Mouse (Mus musculus): ENCODE data around the gene Gpat2. TPM values are rescaled to one million over a fixed set of nuclear protein-coding genes. Genes with fewer than 3 reads are reported as not detected.

Gene Gpat2
- total RNA-seq (2021), result under 1 TPM; 0.10 to 0.17 TPM
- long read RNA-seq, experiment 1, partial matches to known transcripts, result 0 of 1 reads
- long read RNA-seq, experiment 1, other reads (novel, unspliced or antisense), result 1 of 1 reads
- long read RNA-seq, experiment 2, partial matches to known transcripts, result 0 of 3 reads
- long read RNA-seq, experiment 2, other reads (novel, unspliced or antisense), result 3 of 3 reads

DNA sequence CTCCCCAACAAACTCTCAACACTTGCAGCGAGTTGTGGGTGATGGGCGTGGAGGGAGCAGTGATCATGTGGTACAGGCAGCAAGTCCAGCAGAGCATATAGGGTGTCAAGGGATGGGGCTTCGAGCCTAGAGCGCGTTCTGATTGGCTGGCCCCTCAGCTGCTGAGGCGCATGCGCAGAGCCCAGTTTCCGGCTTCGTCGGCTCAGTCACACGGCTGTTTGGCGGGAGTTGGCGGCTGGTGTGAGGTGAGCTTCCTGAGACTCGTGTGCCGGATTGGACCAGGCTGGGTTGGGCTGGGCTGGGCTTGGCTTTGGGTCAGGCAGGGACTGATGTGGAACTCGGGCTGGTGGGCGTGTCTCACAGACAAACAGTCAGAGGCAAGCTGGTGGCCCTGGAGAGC, at the start of gene Gpat2:
Gene Gpat2, plus strand, starts transcription at position 223 of the 400 bp plus-strand sequence.
- DNase-seq (ENCODE audit: low spot score in 2 of 2), result no peak

DNA sequence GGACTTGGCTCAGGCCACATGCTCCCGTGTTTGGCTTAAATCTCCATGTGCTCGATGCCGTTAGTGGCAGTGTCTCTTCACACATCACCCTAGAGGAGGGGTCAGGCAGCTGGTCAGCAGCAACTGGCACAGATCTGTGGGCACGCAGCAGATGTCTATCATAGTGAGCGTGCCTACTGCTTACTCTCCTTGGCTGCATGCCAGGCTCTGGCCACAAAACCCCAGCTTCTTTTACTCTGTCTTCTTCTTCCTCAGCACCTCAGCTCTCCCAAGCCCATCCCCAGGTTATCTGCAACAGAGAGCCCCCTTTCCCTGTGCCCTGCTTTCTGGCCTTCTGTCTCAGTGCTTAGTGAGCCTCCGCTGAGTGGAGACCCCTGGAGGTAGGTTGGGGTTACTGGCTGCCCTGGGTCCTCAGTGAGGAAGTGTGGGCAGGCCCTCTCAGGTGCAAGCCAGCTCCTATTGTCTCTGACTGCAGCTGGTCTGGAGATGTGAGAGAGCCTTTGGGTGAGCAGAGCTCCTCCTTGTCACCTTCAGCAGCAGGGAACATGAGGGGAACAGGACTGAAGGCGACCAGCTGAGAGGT, 49.1 kb upstream of the Gpat2 start:
- no peak for DNase-seq (ENCODE audit: low spot score in 2 of 2)

DNA sequence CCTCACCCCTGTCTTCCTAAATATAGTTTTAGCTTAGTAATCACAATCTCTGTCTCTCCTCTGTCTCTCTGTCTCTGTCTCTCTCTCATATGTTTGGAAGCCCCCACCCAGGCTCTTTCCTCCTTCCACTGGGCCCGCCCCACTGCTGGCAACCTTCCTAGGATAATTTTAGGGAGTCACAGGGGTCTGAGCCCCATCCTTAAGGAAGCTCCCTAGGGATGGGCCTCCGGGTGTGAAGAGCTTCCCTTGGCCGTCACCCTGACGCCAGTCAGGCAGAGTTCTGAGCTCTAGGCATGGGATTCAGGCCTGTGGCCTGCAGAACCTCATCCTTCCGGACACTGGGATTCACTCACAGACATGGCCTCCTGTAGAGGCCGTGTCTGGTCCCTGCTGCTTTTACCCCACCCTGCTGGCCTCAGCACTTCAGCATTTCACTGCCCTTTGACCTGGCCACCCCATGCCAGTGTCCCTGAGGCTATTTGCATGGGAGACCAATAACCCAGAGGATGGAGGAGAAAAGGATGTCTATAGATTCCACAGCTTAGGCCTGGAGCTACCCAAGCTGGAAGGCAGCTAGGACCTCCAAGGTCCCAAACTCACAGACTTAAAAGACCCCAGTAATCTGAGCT, 48.5 kb upstream of the Gpat2 start:
- no peak for DNase-seq (ENCODE audit: low spot score in 2 of 2)

DNA sequence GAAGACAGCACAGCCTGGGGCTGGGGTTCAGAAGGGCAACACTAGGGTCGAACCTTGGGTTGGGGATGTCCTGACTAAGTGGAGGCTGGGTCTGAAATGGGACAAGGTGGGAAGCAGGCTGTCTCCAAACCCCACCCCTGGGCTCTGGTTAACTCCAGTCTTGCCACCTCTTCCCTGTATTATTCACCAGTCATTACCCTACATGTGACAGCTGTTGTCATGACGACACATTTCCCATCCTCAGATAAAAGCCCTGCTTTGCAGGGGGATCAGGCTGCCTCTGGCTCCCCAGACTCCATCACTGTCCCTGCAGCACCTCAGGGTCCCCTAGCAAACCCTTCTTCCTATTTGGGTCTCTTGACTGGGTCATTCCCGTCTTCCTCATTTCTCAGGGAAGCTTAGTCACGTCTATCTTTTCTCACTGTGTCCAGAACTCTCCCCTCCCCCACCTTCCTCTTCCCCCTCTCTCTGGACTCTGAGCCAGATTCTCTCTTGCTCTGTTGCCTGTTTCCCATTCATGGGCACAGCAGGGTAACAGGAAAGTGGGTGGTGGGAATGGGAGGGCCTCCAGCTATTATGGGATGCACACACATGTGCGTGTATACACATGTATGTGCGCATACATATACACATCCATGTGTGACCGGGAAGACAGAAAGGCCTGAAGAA, 46.9 kb upstream of the Gpat2 start:
- no peak for DNase-seq (ENCODE audit: low spot score in 2 of 2)

DNA sequence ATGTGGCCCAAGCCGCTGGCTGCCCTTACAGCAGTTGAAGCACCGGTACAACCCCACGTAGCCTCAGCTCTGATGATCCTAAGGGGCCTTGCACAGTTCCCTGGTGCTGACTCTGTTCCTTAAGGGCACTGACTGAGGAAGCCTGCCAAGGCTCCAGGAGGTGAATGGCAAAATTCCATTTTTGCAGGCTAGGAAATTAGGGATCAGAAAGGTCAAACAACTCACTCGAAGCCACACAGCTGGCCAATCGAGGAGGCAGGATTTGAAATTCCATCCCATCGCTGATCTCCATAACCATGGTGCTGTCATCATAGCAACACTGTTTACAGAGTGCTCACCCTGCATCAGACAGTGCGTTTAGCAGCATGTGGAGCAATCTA, 46.4 kb upstream of the Gpat2 start:
- no peak for DNase-seq (ENCODE audit: low spot score in 2 of 2)

GRCm38 (mm10) chr2:127379250-127379649, 45.7 kb upstream of the Gpat2 start:
- DNase-seq (ENCODE audit: low spot score in 2 of 2), result no peak

- DNase-seq (ENCODE audit: low spot score in 2 of 2), result no peak
Measured at GRCm38 (mm10) chr2:127383881-127384280, 41.1 kb upstream of the Gpat2 start.

- DNase-seq (ENCODE audit: low spot score in 2 of 2), result no peak
Measured at GRCm38 (mm10) chr2:127387521-127387920, 37.5 kb upstream of the Gpat2 start.

DNA sequence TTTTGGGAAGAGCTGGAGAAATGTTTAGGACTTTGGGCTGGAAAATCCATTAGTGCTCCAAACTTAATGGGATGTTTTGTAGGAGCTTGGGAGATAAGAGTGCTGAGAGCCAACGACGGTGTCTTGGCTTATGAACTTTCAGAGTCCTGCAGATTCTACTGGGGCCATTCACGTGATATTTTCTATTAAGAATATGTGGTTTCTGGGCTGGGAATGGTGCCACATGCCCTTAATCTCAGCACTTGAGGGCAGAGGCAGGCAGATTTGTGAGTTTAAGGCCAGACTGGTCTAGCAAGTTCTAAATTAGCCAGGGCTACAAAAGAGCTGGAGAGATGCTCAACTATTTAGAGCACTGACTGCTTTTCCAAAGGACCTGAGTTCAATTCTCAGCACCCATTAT, 34.6 kb upstream of the Gpat2 start:
- no peak for DNase-seq (ENCODE audit: low spot score in 2 of 2)

- DNase-seq (ENCODE audit: low spot score in 2 of 2), result no peak
Measured at GRCm38 (mm10) chr2:127390846-127391245, 34.2 kb upstream of the Gpat2 start.

- DNase-seq (ENCODE audit: low spot score in 2 of 2), result no peak
Measured at GRCm38 (mm10) chr2:127391323-127391722, 33.7 kb upstream of the Gpat2 start.

- DNase-seq (ENCODE audit: low spot score in 2 of 2), result no peak
Measured at GRCm38 (mm10) chr2:127394606-127395161, 30.3 kb upstream of the Gpat2 start.

GRCm38 (mm10) chr2:127398738-127399137, 26.3 kb upstream of the Gpat2 start:
- no peak for DNase-seq (ENCODE audit: low spot score in 2 of 2)

- DNase-seq (ENCODE audit: low spot score in 2 of 2), result no peak
Measured at GRCm38 (mm10) chr2:127411126-127411525, 13.9 kb upstream of the Gpat2 start.

DNA sequence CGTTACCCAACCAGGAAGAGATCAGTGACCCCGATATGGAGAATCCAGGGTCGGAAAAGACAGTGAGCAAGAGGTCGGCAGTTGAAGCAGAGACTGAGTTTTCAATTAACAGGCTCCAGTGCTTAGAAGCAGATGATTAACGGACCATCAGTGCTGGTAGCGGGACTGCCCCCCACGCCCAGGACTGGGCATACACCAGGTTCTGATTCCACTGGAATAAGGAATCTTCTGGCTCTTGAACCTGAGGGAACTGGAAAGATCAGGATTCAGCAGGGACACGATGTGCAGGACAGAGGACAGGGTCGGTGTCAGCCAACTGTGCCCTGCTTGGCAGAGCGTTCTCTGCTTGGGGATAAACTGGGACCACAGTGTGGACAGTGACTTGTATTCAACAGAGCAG, 9.2 kb upstream of the Gpat2 start:
- DNase-seq (ENCODE audit: low spot score in 2 of 2), result no peak

DNA sequence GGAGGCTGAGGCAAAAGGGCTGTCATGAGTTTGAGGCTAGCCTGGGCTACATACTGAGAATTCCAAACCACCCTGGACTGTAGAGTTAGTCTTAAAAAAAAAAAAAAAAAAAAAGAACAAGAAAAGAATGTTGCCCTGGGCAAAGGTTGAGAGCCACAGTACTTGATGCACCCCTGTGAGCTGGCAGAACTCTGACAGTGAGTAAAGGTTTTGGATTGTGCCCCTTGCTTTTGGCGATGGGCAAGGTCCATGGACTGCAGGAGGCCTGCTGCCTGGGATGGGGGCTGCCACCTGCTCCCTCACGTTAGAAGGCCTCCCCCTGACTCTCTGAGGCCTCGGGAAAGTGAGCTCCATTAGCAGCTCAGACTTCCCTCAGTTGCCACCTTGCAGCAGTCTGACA, 8.3 kb upstream of the Gpat2 start:
- no peak for DNase-seq (ENCODE audit: low spot score in 2 of 2)

- no peak for DNase-seq (ENCODE audit: low spot score in 2 of 2)
Measured at GRCm38 (mm10) chr2:127418266-127418970, 6.6 kb upstream of the Gpat2 start.

DNA sequence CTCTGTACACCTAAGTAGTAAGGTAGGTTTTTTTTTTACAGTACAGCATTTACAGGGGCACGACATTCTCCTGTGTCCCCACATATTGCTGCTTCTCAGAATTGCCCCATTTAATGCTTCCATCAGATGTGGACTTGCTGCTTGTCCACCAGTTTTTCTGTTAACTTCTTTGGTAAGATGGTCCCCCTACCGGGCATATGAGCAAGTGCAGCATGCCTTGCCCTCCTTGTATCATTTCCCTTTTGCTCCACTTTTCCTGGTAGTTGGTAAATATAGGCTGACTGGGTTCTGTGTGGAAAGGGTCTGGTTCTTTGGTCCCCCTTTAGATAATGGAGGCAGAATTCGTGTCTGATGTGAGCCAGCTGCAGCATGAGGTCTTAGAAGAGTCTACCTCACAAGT, 5.2 kb downstream of the Gpat2 start:
- DNase-seq (ENCODE audit: low spot score in 2 of 2), result peak in 1 of 2 experiments; percentile 39

GRCm38 (mm10) chr2:127433487-127434295, 8.7 kb downstream of the Gpat2 start:
- DNase-seq (ENCODE audit: low spot score in 2 of 2), result no peak

DNA sequence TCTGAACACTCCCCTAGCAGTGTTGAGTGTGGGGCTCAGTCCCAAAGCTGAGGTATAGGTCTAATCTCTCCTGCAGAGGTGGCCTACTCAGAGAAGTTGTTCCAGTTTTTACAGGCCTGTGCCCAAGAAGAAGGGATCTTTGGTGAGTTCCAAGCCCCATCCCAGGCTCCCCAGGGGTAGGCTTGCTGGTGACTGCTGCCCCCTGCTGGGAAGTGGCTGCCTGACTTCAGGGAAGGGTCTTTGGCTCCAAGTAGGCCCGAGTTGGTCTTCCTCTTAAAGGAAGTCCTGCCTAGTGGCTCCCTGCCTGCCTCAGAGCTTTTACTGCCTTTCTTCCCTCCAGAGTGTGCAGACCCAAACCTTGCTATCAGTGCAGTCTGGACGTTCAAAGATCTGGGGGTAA, 10.1 kb downstream of the Gpat2 start:
- peak in 1 of 2 experiments; percentile 33 for DNase-seq (ENCODE audit: low spot score in 2 of 2)

DNA sequence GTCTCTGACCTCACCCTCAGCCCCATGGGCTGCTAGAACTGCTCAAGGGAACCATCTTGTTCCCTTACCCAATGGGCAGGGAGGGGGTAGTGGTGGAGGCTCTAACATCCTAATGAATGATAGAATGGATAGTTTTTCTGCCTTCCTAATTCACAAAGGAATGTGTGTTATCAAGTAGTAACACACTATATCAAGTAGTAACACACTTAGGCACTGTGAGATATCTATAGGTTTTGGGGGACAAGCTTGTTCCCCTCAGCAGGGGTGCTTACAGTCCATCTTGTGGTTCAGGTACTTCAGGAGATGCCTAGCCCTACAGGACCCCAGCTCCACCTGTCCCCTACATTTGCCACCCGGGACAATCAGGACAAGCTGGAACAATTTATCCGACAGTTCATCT, 10.6 kb downstream of the Gpat2 start:
- no peak for DNase-seq (ENCODE audit: low spot score in 2 of 2)
